Mouse (Mus musculus) cerebellum, adult (tissue): ENCODE data around the gene Aldob.

Source experiments
- ATAC-seq: cut with Nextera tagmentation; 2 replicates; pipeline ENCODE4 v1.9.2; 2017; ENCODE audit warnings: mild to moderate bottlenecking, moderate library complexity, mixed read lengths; ENCODE audit not compliant: insufficient number of reproducible peaks, low FRiP score, low TSS enrichment

The Aldob gene

GRCm38 (mm10) chr4:49549383-49549782 lies at the start of gene Aldob:
Gene Aldob (minus strand): TSS chr4:49549546.
- no peak for ATAC-seq

GRCm38 (mm10) chr4:49597183-49598100 lies 48.1 kb upstream of the Aldob start, which contains the start of gene Tmem246:
Gene Tmem246 (minus strand): TSS chr4:49597876.
- peak; percentile 93 for ATAC-seq

DNA sequence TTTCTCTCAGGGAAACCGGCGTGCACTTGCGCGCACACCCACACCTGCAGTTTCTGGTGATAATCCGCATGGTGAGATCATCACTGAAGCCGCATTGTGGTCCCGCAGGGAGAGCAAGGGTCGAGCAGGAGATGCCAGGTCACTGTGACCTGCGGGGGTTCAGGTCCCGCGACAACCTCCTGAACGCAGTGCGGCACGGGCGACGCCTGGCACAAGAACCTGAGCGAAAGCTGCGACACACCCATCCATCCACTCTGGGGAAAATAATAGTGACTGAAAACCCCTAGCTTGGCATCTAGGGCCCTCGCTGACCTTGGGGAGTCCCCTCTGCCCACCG lies 47.5 kb upstream of the Aldob start:
- peak; percentile 43 for ATAC-seq

- ATAC-seq, result no peak
These were observed 40.8 kb upstream of the Aldob start for GRCm38 (mm10) chr4:49590152-49590551.

- no peak for ATAC-seq
These were observed 37.5 kb upstream of the Aldob start for GRCm38 (mm10) chr4:49586811-49587210.

GRCm38 (mm10) chr4:49585524-49586101 lies 36.3 kb upstream of the Aldob start:
- no peak for ATAC-seq

GRCm38 (mm10) chr4:49583965-49584831 lies 34.9 kb upstream of the Aldob start:
- ATAC-seq, result no peak

DNA sequence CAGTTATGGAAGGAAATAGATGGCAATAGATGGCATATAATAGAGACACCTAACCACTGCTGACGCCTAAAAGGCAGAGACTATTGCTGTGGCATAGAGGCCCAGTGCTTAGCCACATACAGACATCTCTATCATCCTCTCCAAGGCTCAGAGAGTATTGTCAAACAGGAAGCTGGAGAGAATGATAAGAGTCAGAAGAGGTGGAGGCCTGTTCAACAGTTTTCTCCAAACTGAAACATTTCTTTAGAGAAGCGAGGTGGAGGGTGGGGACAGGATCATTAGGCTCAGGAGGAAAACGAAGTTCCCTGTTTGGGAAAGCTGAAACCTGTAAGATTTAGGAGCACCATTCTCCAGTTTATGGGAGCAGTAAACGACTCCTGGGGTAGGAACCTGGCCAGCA lies 31.9 kb upstream of the Aldob start:
- ATAC-seq, result no peak

DNA sequence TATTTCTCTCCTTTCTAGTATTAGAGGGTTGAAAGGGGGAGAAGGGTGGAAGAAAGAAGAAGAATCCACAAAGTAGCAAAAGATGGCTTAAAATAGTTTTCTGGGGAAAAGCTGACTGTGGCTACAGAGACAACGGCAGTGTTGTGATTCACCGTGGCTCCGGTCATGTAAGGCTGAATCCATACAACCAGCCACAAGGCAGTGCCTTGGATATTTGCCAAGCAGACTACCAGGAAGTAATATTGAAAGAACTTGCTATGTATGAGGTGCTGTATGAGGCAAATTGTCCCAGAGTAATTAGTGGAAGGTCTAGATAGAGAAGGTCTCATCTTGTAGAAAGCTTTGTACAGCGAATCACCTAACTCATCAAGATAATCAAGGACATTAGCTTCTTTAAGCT lies 22.8 kb upstream of the Aldob start:
- no peak for ATAC-seq

DNA sequence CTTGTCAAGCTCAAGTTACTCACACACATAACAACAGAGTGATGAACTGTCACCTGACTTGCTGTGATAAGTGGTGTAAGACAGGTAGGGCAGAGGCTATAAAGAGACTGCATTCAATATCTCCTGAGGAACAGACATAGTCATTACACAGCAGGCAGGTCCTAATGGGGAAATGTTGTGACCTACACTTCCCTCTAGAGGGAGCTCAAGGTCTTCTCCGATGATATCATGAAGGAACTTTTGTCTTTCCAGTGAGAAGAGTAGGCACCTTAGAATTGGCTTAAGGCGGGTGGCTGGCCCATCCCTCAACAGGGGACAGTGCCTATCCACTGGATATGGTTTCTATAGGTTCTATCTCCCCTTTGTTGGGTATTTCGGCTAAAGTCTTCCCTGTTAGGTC lies 18.3 kb upstream of the Aldob start:
- peak; percentile 95 for ATAC-seq

- peak; percentile 93 for ATAC-seq
These were observed 10.8 kb upstream of the Aldob start for GRCm38 (mm10) chr4:49559915-49560772.

GRCm38 (mm10) chr4:49558181-49558580 lies 8.8 kb upstream of the Aldob start:
- no peak for ATAC-seq

DNA sequence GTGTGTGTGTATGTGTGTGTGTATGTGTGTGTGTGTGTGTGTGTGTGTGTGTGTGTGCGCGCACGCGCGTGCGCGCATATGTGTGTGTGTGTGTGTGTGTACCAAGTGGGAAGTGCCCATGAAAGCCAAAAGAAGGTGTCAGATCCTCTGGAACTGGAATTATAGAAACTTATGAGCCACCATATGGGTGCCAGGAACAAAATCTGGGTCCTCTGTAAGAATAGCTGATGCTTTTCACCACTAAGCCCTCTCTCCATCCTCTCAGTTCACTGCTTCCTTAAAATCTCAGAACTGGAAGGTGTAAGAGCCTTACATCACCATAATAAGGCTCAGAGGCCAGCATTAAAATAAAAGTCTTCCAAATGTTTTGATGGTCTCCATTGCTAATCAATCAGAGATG lies 8.0 kb upstream of the Aldob start:
- no peak for ATAC-seq

DNA sequence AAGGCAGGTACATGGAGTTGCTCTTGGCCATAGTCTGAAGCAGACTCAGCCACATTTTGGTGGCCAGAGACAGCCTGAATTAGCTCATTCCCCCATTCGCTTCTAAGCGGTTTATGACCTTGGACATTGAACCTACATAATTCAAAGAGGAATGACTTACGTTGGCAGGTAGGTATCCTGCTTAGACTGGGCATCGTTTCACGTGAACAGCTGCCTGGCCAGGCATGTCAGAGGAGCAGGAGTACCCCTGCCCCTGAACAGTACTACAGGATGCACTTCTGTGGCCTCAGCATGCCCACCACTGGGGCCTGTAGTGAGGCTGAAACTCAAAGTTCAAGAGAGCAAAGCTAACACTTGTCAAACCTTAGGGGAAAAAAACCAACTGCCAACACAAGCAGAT lies 4.0 kb upstream of the Aldob start:
- no peak for ATAC-seq

DNA sequence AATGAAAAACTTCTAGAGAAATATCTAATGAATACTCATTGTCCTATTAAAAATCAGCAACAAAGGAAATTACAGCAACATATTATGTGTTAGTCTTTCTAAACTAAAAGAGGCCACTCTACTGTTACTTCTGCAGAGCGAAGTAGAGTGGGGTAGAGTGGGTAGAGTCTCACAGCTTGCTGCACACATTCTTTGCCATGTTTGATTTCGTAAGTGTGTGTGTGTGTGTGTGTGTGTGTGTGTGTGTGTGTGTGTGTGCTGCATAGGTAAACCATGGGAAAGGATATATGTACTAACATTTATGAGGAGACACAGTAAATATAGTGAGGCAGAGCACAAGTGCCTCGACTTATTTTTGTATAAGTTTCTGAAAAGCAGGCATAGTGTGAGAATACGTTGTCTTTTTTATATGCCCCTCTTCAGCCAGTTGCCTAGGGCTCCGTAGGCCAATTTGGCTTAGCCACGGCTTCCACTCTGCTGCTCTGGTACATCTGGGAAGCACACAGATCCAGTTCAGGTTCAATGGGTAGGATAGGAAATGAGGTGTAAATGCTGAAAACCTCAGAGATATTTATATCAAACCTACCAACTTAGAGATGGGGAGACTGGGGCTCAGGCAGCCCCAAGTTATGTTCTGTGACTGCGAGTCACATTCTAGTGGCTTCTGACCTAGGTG lies 1.7 kb downstream of the Aldob start:
- no peak for ATAC-seq

DNA sequence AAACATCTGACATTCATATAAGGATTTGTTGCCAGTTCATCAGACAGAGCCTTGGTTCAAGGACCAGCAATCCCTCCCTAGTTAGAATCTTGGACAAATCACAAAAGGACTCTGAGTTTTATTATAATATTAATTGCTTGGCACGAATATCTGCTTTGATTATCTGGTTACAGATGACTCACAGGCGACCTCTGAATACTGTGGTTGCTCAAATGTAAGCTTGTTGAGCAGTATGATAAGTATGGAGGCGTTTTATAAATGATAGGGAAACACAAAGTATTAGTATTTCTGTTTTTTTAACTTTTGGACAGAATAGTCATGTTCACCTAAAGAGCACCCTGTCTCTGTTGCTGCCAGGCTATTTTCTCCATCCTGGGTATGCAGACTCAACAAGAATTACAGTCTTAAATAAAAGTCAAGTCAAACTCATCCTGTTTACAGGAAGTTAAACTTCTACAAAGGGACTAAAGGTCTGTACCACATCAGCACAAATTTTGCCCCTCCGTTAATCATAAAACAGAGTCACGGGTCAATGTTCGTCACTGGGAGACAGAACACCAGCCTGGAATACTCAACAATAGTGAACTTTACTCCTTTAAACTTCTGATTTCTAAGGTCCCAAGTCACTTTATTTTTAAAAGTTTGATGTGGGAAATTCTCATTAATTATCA lies 2.3 kb downstream of the Aldob start:
- no peak for ATAC-seq

DNA sequence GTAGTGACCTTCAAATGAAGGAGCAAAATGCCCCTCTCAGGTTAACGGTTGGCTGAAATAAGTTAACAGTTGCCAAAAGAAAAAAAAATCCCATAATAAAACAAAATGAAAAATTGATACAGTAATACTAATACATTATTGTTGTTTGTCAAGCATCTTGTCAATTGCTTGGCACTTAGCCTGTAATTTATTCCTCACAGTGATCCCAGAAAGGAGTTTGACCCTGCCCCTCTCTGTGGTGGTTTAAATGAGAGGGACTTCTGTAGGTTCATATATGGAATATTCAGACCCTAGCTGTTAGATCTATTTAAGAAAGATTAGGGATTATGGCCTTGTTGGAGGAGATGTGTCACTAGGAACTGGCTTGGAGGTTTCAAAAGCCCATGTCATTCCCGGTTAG lies 3.3 kb downstream of the Aldob start:
- no peak for ATAC-seq

DNA sequence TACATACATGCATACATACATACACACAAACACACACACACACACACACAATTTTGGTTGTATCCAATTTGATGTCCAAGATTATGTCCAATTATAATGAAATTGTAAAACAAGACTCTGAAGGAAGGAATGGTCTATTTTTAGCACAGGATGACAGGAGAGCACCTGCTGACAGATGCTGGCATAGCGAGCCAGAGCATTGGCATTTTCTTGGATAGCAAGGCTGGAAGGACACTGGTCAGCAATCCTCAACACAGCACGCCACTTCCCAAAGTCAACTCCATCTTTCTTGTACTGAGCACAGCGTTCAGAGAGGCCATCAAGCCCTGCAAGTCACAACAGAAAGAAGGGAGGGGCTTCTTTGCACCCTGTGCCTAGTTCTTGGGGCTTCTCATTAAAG lies 8.4 kb downstream of the Aldob start:
- no peak for ATAC-seq

GRCm38 (mm10) chr4:49539665-49540064 lies 9.7 kb downstream of the Aldob start:
- no peak for ATAC-seq
